Mouse (Mus musculus) kidney, adult 2 months (tissue): ENCODE measurements around the gene Lsm14b. TPM values are rescaled to one million over a fixed set of nuclear protein-coding genes. Genes with fewer than 3 reads are reported as not detected.

Source experiments
- DNase-seq: peaks from one replicate; pipeline ENCODE4 v3.0.0; 2021
- H3K27ac ChIP-seq: fragments of 200-500 bp; 2 replicates; pipeline ENCODE4 v1.5.1; 2012; ENCODE audit warnings: low read depth, low read length, control low read depth, inconsistent platforms; ENCODE audit not compliant: insufficient read depth
- H3K27me3 ChIP-seq: fragments of 200-500 bp; replicated peaks from 2 replicates; pipeline ENCODE4 v1.6.1; 2012; ENCODE audit warnings: mild to moderate bottlenecking, moderate library complexity, low read length, inconsistent platforms; ENCODE audit not compliant: control insufficient read depth, insufficient read depth
- H3K36me3 ChIP-seq: fragments of 200-500 bp; 2 replicates; pipeline ENCODE4 v1.6.1; 2012; ENCODE audit warnings: mild to moderate bottlenecking, moderate library complexity, low read length, inconsistent platforms; ENCODE audit not compliant: control insufficient read depth, insufficient read depth
- H3K4me1 ChIP-seq: fragments of 200-500 bp; 2 replicates; pipeline ENCODE4 v1.6.1; 2011; ENCODE audit warnings: low read length; ENCODE audit not compliant: control insufficient read depth, insufficient read depth
- H3K4me3 ChIP-seq: fragments of 200-500 bp; 2 replicates; pipeline ENCODE4 v1.5.1; 2011; ENCODE audit warnings: mild to moderate bottlenecking, low read depth, low read length, control low read depth; ENCODE audit not compliant: insufficient read depth
- CTCF ChIP-seq: fragments of 200-500 bp; conservative IDR thresholded peaks from 2 replicates; pipeline ENCODE4 v1.5.1; 2011; ENCODE audit warnings: low read depth, mild to moderate bottlenecking, control low read depth, low read length, moderate library complexity, mixed read lengths; ENCODE audit not compliant: insufficient read depth, insufficient read length
- POLR2A ChIP-seq: fragments of 200-500 bp; IDR thresholded peaks from one replicate; pipeline ENCODE4 v1.6.1; 2011; ENCODE audit warnings: low read depth, low read length, control low read depth
- WGBS: fragments of 180-500 bp; shearing (Covaris S2); methylation state at CpG from one replicate; pipeline ENCODE4 v1.1.7; 2018; 5-methylcytosine and 5-hydroxymethylcytosine counted together
- polyA plus RNA-seq: library from polyadenylated mRNA; depleted of rRNA; stranded (reverse); fragments of >200 nt; gene quantifications from 2 replicates; pipeline ENCODE4 v1.2.3, GENCODE M21; 2012; rRNA removed

Gene Lsm14b
- 27.2 and 29.5 TPM in 2 replicates for polyA plus RNA-seq

DNA sequence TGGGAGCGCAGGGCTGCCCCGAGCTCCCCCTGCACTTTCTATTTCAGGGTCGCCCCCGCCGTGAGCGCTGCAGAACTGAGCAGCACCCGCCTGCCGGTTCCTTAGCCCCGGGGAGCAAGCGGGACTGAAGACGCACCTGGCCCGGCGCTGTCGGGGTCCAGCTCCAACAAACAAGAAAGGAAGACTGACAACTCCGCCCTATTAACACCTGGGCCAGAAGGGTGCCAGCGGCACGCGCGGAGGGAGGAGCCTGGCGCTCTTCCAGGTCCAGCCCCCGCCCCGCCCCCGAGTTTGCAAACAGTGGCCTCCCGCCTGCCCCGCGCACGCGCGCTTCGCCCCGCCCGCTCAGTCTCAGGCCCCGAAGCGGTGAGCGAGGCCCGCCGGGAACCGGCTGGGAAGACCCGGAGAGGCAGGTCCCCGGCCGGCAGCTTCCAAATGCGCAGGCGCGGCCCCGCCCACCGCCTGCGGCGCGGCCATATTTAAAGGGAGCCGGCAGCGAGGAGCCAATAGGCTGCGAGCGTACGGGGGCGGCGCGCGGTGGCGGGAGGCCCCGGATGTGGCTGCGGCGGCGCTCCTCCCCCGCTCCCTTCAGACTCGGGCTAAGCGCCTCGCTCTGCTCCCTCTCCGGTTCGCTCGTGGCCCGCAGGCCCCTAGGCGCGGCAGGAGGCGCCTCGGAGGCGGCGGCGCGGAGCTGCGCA is at the start of gene Lsm14b:
TSS of gene Lsm14b (plus strand) at position 587 of the 698 bp plus-strand sequence.
- Histone ChIP-seq H3K27ac (peak within 1 kb of the TSS; percentile 83), H3K4me3 (peak within 1 kb of the TSS; percentile 96), H3K36me3 (no peaks in the 10 kb centered on the region), H3K4me1 (no peaks in the 10 kb centered on the region; the same call in 1 of the 2 replicates), H3K27me3 (no peaks in the 10 kb centered on the region)
- whole genome bisulfite sequencing, result under 1% methylated on average over 79 of the region's 80 CpGs
- no peak for TF ChIP-seq CTCF
- DNase-seq, result peak; percentile 99

GRCm38 (mm10) chr2:179975851-179976250 is 48.9 kb upstream of the Lsm14b start:
- Histone ChIP-seq H3K36me3 (no peaks in the 10 kb centered on the region), H3K27ac (no peak overlapping the region), H3K27me3 (no peaks in the 10 kb centered on the region), H3K4me1 (peaks cover 21% of the 10 kb centered on the region), H3K4me3 (peak overlapping the region; percentile 99)
- DNase-seq, result no peak
- no peak for TF ChIP-seq CTCF
- TF ChIP-seq POLR2A, result no peak
- 31% methylated on average over 82 of the region's 82 CpGs for WGBS

GRCm38 (mm10) chr2:179976295-179976627 is 48.5 kb upstream of the Lsm14b start:
- Histone ChIP-seq H3K27ac (peak overlapping the region; percentile 90), H3K4me3 (peak overlapping the region; percentile 99), H3K4me1 (peaks cover 21% of the 10 kb centered on the region), H3K27me3 (no peaks in the 10 kb centered on the region), H3K36me3 (no peaks in the 10 kb centered on the region)
- DNase-seq, result no peak
- 6% methylated on average over 54 of the region's 54 CpGs for WGBS
- TF ChIP-seq POLR2A, result no peak

DNA sequence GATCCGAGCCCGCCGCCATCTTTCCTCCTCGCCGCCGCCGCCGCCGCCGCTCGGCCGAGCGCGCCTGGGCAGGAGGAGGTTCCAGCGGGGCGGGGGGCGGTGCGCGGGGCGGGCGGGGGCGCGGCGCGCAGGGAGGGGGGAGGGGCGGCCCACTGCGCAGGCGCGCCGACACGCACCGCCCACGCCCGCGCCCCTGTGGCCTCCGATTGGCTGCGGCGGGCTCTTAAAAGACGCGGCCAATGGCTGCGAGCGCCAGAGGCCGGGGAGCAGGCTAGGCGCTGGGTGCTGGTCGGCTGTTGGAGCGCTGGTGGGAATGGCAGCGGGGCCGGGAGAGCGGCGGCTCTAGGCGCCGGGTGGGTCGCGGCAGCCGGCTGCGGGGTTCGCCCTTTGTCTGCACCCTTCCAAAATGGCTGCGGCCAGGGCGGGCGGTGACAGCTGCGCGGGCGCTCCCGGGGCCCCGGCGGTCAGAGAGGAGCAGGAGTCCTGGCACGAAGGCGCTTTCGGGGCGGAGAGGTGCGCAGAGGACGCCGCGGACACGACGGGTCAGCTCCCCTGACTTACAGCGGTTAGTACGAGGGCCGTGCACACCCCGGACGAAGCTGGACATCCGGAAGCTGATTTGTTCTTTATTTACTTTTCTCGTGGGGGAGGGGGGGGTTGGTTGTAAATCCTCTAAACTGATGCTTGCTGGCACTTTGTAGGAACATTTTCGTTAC is 48.0 kb upstream of the Lsm14b start, which contains the start of gene Taf4:
TSS of gene Taf4 (minus strand) at position 19 of the 716 bp plus-strand sequence.
- DNase-seq, result peak; percentile 92
- TF ChIP-seq POLR2A, result peak; percentile 91
- no peak for TF ChIP-seq CTCF
- Histone ChIP-seq H3K27me3 (no peaks in the 10 kb centered on the region), H3K36me3 (no peaks in the 10 kb centered on the region), H3K4me1 (peaks cover 21% of the 10 kb centered on the region), H3K27ac (peak within 1 kb of the TSS; percentile 92), H3K4me3 (peak within 1 kb of the TSS; percentile 99)
- WGBS, result under 1% methylated on average over 74 of the region's 84 CpGs

- no peaks in the 10 kb centered on the region for H3K36me3 ChIP-seq
- WGBS, result 9% methylated on average over 10 of the region's 10 CpGs
- H3K27ac ChIP-seq, result peak overlapping the region; percentile 92
Observed at GRCm38 (mm10) chr2:179977344-179978025, 47.3 kb upstream of the Lsm14b start.

GRCm38 (mm10) chr2:179978250-179978649 is 46.5 kb upstream of the Lsm14b start:
- Histone ChIP-seq H3K27ac (no peak overlapping the region), H3K27me3 (no peaks in the 10 kb centered on the region), H3K4me1 (peaks cover 15% of the 10 kb centered on the region), H3K4me3 (no peak overlapping the region), H3K36me3 (no peaks in the 10 kb centered on the region)
- TF ChIP-seq POLR2A (no peak), CTCF (no peak)
- no peak for DNase-seq
- 93% methylated on average over 3 of the region's 3 CpGs for WGBS

More at GRCm38 (mm10) chr2:179977344-179978025, 47.3 kb upstream of the Lsm14b start:
- Histone ChIP-seq H3K4me1 (peaks cover 16% of the 10 kb centered on the region), H3K4me3 (peak overlapping the region; percentile 62), H3K27me3 (no peaks in the 10 kb centered on the region)
- no peak for TF ChIP-seq POLR2A
- TF ChIP-seq CTCF, result no peak
- DNase-seq, result no peak

GRCm38 (mm10) chr2:179979836-179980235 is 45.0 kb upstream of the Lsm14b start:
- 66% methylated on average over 8 of the region's 8 CpGs for WGBS
- DNase-seq, result no peak
- TF ChIP-seq POLR2A (no peak), CTCF (no peak)

More at GRCm38 (mm10) chr2:179979836-179980235, 45.0 kb upstream of the Lsm14b start:
- no peak overlapping the region for H3K4me3 ChIP-seq
- H3K4me1 ChIP-seq, result peaks cover 5% of the 10 kb centered on the region
- no peak overlapping the region for H3K27ac ChIP-seq
- no peaks in the 10 kb centered on the region for H3K36me3 ChIP-seq
- no peaks in the 10 kb centered on the region for H3K27me3 ChIP-seq
